Mouse (Mus musculus) regulatory T cell (primary cell): ENCODE results near the gene Ipo7.
"Not testable (repeated sequence)": the region's sequence is repeated elsewhere in the genome, so short reads cannot be mapped to it uniquely, and the experiment has no call there.

Experiments used
- in situ Hi-C: fragments of 300-600 bp; cut with MboI, MseI; formaldehyde crosslinking; loops from one replicate; pipeline ENCODE4 v1.15.1; 2025; ENCODE audit warnings: high pct_unique_total_duplicates

Gene Ipo7

DNA sequence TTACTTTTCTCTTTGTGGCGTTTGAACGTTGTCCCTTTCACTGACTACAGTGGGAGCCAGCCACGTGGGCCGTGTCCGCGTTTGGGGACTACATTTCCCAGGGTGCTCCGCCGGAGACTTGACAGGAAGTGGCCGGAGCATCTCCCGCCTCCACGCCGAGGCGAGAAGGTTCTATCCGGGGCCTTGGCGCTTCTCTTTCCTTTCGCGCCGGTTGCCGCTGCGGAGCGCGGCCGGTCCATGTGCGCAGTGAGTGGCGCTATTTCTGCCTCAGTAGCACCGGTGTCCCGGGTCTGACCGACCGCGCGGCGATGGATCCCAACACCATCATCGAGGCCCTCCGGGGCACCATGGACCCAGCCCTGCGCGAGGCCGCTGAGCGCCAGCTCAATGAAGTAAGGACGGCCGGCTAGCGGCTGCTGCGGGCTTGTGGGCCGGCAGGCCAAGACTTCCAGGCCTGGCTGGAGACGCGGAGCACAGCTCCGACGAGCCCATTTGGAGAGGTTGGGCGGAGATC is at the start of gene Ipo7:
Ipo7 (plus strand) TSS at position 158 of the 514 bp plus-strand sequence.
- in situ Hi-C loops, result no loop called here

DNA sequence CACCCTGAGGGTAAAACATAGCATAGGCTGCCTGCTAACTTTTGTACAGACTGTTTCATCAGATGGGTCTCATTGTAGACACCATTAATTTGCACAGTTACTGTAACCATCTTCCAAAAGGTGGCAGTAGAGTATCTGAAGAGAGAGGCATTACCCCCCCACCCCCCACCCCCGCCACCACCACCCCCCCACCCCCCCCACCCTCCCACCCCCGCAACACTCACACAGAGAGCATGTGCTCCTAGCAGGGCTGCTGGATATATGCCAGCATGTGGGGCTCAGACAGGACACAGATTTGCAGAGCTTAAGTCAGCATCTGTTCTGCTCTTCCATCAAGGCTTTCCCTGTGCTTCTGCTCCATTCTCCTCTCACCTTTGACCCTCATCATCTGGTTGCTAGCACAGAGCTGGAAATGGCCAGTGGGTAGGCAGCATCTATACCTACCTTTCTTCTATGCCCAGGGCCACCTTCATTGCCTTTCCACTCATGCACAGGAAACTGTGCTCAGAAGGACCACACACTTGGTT is 49.1 kb upstream of the Ipo7 start:
- in situ Hi-C loops, result no loop called here

DNA sequence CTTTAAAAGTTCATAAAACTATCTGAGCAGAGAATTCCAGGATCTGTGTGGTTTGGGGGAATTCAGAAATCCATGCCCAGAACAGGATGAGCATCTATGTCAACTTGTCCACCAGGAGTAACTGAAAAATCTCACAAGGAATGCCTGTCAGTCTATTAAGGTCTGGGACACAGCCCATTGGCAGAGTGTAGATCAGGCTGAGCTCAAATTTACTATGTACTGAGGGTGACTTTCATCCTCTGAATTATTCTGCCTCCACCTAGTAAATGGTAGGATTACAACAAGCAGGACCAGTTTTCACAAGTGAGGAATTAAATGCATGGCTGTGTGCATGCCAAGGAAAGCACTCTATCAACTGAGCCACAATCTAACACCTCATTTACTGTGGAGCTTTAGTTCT is 48.5 kb upstream of the Ipo7 start:
- in situ Hi-C loops, result no loop called here

DNA sequence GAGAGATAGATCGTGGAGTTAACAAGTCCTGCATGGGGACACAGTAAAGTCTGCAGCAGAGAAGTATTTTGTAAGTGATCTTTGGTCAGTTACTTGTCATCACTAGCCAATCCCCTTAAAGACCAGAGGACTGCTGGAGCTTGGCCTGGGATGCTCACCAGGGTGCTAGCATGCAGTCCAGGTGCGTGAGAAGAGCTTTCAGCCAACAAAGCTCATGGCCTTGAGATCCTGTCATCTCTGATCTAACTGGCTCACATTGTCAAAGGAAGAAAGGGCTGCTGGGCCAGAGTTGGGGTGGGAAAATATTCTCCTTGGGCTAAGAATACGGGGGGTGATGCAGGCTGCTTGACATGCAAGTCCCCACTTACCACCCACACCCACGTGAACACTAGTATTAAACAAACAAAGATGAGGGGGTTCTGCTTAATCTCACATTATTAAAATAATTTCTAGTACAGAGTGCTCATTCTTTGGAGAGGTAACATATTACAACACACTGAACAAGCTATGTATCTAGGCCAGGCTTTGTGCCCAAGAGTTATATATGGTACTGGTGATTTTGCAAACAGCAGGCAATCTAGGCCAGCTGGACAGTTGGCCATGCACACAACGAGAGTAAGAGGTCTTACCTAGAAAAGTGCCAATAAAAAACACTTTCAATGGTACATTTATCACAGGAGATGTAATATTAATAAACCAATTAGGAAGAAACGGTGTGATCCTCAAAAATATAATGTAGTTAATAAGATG is 41.9 kb upstream of the Ipo7 start:
- in situ Hi-C loops, result no loop called here

DNA sequence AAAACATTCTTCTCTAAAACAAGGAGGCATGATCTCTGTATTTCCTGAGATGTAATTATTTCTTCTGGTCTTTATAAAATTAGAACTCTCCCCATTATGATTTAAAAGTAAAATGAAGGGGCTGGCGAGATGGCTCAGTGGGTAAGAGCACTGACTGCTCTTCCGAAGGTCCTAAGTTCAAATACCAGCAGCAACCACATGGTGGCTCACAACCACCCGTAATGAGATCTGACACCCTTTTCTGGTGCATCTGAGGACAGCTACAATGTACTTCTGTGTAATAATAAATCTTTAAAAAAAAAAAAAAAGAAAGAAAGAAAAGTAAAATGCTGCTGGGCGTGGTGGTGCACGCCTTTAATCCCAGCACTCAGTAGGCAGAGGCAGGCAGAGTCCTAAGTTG is 40.9 kb upstream of the Ipo7 start:
- in situ Hi-C loops, result not testable (repeated sequence)

DNA sequence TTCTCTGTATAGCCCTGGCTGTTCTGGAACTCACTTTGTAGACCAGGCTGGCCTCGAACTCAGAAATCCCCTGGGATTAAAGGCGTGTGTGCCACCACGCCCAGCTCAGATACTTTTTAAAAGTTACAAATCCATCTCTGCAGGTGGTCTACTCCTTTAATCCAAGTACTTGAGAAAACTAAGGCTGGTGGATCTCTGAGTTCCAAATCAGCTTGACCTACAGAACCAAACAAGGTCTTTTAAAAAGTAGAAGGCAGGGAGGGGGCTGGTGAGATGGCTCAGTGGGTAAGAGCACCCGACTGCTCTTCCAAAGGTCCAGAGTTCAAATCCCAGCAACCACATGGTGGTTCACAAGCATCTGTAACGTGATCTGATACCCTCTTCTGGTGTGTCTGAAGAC is 33.5 kb upstream of the Ipo7 start:
- in situ Hi-C loops, result not testable (repeated sequence)

DNA sequence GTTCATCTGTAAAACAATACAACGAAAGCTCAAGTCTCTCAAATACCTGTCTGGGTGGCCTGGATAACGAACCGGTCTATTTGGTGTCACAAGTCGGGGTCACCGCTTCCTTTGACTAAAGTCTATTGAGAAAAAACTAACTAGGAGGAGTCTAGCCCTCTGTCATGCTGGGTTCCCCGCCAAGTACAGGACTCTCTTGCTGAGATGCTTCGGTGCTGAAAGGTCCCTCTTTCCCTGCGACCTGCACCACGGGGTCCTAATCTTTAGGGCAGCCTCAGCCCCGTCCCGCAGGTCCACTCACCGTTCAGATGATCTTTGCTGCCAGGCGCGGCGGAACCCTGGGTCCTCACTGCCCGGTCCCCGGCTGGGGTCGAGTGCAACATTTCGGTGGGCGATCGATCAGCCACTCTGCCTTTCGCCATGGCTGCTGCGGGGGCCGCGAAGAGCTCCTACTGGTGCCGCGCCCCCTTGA is 32.4 kb upstream of the Ipo7 start:
- in situ Hi-C loops, result no loop called here

DNA sequence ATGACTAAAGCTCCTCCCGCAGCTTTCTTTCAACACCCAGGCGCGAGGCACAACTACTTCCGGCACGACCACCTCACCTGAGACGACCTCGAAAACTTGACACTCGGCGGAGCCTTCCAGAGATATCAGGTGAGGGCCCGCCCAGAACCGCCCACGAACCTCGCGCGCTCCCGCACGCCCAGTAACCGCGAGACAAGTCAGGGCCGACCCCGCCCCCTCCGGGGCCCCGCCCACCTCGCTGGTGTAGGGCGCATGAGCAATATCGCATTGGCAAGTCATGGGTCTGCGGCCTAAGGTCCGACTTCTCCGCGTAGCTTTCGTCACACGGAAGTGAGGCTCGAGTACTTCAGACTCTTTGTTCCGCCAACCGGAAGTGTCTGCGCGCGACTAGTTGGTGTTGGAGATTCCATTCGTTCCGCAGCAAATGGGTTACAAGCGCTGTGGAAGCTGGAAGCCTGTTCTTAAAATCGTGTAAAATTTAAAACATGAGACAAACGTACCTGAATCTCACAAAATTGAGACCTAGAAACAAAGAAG is 31.9 kb upstream of the Ipo7 start:
- in situ Hi-C loops, result no loop called here

DNA sequence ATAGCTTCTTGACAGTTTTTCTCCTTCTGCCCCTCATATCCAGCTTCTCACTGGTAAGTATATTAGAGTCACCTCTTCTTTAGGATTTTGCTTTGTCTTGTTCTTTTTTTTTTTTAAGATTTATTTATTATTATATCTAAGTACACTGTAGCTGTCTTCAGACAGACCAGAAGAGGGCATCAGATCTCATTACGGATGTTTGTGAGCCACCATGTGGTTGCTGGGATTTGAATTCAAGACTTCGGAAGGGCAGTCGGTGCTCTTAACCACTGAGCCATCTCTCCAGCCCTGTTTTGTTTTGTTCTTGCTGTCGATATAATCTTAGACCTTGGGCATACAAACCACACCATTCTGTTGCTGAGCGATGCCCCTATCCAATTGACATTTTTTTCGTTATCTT is 31.3 kb upstream of the Ipo7 start, which contains the start of gene Tmem41b:
Tmem41b (minus strand) TSS at position 155 of the 400 bp plus-strand sequence.
- in situ Hi-C loops, result not testable (repeated sequence)

DNA sequence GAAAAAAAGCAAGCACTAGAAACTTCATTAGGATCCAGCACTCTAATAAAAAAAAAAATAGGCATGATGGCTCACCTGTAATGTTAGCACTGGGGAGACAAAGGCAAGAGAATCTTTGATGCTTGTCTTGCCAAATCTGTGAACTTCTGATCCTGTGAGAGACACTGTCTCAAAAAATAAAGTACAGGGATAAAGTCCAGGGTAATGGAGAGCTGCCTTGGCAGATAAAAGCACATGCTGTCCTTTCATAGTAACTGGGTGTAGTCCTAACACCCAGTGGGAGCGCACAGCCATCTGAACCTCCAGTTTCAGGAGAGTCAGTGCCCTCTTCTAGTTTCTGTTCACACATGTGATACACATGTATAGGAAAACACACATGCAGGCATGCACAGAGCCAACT is 26.8 kb upstream of the Ipo7 start:
- in situ Hi-C loops, result no loop called here

DNA sequence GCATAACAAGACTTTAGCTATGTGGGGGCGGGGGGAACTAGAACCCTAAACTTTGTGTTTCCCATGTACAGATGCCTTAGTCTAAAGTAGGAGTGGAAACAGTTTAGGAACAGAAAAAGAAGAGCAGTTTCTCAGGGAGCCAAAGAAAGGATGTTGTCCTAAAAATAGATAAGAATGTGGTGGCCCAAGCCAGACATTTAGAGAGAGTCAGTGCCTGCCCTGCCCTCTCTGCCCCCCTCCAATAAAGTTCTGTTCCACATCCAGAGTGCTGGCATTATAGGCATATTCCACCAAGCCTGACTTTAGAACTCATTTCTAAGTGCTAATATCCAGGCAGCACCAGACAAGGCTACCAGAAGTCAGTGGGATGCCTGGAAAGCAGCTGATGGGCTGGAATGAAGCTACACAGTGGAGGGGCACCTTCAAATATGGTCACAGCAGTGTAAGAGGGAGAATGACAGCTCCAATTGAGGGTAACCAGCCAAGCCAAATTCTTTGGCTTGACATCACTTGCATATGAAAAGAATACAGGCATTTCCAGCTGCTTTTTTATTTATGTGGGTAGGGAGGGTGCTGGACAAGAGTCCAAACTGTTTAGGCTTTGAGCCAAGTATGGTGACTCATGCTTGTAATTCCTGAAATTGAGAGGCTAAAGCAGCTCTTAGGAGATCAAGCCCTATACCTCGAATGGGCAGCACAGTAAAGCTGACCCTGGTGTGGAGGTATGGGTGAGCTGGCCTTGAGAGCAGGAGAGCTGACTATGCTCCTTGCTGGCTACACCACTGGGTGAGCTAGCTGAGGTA is 24.7 kb upstream of the Ipo7 start:
- in situ Hi-C loops, result no loop called here

DNA sequence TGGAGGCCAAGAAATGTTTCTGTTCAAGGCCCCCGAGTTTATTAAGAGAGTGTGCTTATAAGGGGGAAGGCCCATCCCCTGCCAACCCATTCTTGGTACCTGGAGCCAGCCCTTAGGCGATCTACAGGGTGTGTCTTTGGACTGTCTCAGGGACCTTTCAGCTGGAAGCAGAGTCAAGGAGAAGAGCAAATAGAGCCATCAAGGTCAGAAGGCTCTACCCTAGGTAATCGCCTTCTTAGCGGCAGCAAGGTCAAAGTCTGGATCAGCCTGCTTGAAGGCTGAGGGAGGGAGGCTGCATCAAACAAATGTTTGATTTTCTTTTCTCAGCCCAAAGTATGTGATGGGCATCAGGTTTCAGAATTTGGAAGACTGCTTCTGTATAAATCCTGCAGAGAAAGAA is 19.7 kb upstream of the Ipo7 start:
- in situ Hi-C loops, result no loop called here

DNA sequence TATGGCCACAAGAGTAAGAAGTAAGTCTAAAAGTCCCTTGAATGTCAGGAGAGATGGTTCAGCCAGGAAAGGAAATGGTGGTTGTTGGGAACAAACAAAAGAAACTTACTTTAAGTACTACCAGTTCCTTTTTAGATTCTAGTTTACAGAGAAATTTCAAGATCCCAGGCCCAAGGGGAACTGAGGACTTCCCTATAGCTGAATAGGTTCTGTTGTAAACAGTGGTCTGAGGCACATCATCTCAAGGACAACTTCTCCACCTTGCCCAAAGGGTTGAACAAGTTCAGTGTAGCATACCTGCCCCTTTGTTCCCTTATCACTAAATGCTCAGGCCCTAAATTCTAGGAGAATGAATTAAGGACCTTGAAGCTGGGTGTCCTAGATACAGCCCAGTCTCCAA is 16.0 kb upstream of the Ipo7 start:
- in situ Hi-C loops, result no loop called here

DNA sequence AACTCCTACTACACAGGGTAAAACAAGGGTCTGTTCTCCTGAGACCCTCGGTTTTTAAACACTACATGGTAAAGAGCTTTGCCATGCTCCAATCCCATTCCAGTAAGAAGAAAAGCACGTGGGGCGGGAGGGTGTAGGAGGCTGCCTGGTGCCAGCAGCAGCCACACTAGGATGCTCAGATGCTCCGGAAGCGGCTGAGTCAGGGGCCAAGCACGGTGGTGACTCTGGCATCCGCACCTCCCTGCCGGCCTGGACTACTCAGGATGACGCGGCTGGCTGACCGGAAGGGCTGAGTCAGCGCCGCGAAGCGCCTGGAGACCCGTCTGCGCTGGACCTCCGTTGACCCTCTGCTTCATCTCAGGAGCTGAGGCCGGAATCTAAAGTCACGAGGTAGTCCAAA is 15.1 kb upstream of the Ipo7 start:
- in situ Hi-C loops, result no loop called here

DNA sequence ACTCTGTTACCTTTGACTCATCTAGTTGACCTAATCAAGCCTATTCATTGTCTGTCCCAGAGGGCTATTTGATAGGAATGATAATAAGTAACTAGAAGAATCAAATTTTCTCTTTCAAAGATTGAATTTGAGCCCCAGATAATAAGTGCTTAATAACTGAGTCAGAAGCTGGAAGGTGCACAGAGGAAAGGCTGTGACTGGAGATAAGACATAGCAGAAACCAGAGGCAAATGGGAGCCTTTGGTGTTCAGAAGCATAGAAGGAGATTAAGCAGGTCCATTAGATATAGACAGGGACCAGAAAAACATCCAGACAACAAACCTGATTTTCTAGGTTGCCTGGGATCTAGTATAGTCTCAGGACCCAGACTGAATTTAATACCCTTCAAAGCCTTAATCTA is 12.1 kb upstream of the Ipo7 start:
- in situ Hi-C loops, result no loop called here

DNA sequence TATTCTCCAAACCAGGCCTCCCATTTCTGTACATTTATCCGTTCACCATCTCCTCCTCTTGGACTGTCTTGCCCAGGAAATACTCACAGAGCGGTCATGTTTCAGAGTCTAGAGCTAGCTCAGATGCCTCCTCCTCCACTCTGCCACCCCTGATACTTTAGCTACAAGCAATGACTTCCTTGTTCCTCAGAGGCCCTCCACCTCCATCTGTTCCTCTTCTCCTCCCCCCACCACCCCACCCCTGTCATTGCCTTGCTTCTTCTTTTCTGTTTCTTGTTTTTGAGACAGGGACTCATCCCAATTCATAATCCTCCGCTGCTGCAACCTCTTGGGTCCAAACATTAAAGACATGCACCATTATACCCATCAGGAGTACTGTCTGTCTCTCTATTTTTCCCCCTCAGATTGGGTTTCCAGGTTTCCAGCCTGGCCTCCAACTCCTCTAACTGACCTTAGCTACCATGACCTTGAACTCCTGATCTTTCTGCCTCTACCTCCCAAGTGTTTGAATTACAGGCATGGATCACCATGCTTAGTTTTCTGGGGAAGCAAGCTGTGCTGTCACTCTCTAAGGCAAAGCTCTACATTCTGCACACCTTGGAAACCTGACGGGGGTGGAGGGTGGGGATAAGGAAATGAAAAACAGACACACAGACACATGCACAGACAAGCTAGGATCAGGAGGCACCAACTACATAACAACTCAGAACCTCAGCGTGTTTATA is 11.4 kb upstream of the Ipo7 start:
- in situ Hi-C loops, result no loop called here

DNA sequence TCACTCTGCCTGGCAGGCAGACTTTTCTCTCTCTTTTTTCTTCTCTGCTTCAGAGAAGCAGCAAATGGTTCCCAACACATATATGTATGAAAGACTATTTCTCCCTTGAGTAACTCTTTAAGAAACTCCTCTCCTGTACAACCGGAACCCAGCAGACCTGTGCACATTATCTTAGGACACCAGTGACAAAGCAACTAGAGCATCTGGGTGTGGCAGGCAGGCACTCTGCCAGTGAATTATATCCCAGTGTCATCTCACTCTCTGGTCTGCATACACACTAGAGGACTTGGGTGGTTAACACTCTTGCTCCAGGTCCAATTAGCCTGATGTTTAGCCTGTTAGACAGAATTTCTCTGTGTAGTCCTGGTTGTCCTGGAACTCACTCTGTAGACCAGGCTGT is 9.6 kb upstream of the Ipo7 start:
- in situ Hi-C loops, result no loop called here

DNA sequence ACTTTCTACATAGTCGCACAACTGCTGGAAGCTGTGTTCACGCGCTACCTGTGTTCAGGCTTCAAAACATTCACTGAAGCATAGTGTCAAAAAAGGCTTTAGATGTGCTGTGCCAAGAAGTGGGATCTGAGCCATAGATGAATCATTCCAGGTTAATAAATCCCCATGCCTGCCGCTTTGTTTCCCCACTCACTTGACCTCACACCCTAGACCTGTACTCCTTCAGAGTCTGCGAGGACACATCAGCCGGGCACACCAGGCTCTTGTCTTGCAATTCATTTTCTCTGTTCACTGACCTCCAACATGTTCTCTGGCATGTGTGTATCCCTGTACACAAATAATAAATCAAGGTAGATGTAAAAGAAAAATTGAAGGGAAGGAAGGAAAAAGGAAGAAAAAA is 9.0 kb upstream of the Ipo7 start:
- in situ Hi-C loops, result no loop called here

DNA sequence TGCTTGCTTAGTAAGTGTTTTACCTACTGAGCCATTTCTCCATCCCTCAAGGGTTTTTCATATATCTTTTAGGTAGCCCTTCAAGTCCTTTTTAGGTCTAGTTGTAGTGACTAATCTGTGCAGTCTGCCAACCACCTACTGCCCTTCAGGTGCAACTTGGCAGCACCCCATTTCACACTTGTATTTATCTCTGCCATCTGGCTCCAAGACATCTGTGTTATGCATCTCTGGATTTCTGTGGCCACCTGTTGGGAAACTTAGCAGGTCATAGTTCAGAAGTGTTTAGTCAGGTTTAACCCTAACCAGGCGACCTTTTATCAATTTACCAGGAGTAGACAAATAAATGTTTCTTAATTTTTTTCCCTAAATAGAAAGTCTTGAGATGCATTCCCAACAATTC is 6.7 kb upstream of the Ipo7 start:
- in situ Hi-C loops, result no loop called here

DNA sequence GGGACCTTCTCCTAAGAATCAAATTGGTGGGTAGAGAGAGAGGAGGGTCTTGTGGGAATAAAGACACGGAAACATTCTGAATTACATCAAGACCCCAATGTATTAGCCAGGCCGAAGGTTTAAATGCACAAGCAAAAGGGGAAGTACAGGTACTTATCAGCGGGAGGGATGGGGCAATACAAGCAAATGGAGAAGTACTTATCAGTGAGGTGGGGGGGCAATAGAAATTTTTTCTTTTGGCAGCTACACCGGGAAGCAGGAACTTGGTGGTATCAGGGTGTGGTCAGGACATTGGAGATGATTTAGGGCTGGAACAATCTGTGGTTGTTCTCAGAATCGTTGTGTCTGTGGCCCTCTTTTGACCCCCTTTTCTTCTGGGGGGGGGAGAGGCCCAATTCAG is 3.8 kb upstream of the Ipo7 start:
- in situ Hi-C loops, result no loop called here

DNA sequence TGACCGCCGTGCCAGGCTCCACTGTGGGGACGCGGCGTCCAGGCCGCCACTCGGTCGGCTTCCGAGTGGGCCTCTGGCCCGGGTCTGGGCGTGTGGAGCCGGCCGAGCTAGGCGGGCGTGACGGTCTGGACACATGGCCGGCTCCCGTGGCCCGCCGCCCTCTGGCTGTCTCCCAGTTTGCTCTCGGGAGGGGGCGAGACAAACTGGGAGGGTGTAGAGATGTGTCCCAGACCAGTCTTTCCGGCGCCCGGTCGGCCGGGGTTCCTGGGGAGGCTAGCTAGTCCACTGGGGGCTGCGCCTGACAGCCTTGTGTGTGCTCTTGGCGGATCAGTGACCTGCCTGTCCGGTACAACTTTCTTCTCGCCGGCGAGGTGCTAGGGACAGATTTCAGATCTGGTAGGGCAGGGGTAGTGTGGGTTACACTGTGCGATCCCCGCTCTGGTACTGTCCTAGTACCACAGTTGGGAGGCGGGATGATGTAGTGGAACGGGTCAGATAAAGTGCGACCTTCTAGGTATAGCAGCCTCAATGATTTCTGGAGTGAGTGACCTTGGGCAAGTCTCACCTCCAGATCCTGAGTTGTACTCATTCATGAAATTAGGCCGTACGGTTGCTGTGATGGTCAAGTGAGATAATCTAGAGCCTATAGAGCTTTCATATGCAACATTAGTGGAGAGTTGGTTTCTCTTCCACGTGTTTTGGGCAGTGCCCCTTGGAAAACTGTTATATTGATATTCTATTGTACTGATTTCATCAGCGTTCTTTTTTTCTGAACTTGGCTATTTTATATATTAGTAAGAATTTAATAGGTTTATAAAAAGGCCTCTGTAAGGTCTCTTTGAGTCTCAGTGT is 783 bp downstream of the Ipo7 start:
- in situ Hi-C loops, result no loop called here
